10 mouse cellular contexts compared by ENCODE assay signal in the genomic region with DNA sequence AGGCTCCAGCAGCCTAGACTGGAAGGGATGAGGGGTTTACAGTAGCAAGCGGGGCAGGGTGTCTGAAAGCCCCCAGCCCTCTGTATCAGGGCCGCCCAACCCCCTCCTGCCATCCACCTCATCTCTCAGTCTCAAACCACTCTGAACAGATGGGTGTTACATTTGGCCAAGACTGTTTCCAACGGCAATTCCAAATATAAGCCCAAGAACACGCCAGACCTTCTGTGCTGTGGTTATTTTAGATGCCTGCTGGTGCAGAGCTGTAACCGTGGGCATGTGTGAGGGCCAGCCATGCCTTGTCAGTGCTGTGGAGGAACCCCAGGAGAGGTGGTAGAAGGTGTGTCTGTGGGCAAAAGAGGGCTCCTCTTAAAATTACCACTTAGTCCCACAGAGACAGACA.
DNase-seq lines count a peak whose midpoint lies in the region; TF ChIP-seq lines count a peak whose summit lies in the region.
"Had no signal": no experiment of that assay in that cellular context is flagged by ENCODE, and none has a peak within 500 bp of the region (broad histone marks: within the 10 kb centered on the region; RNA-seq: fewer than 3 reads in every experiment).

No protein-coding gene starts in this region.

- peak overlapping the region; percentile 3; the same call in 1 of the 2 replicates for H3K27ac ChIP-seq in gastrocnemius, adult 2 months
- H3K27ac ChIP-seq in layer of hippocampus, adult 2 months, result peak overlapping the region; percentile 79
- H3K27ac ChIP-seq: kidney, postnatal 0 days had no signal

- intact Hi-C loops in gastrocnemius, adult 2 months (cut with DNase I), result no loop called here

- peak; percentile 31 for DNase-seq in gastrocnemius, adult 2 months
- DNase-seq in gastrocnemius, adult 18-20 months (ENCODE audit: low spot score), result no peak
- DNase-seq in cerebellum, postnatal 25 days, result peak; percentile 76 to 80
- peak; percentile 70 to 79 for DNase-seq in layer of hippocampus, adult 2 months (ENCODE audit: low spot score in 2 of 2)
- DNase-seq in right cerebral cortex, adult 18-20 months, result peak; percentile 86
- DNase-seq in adrenal gland, postnatal 10 days, result no peak
- no peak for DNase-seq in gastrocnemius, postnatal 25 days
- no peak for DNase-seq in urinary bladder, adult 2 months (ENCODE audit: low spot score)
- DNase-seq: thymus, adult 2 months had no signal

- TF ChIP-seq CTCF in gastrocnemius, adult 2 months (IDR thresholded peaks at IDR 0.05), result no peak
- no peak for TF ChIP-seq CTCF in layer of hippocampus, adult 2 months (conservative IDR thresholded peaks at IDR 0.05)

- H3K4me3 ChIP-seq in gastrocnemius, adult 2 months, result no peak overlapping the region
- no peak overlapping the region; the same call in 1 of the 2 replicates for H3K4me3 ChIP-seq in layer of hippocampus, adult 2 months

Comparison
In these comparisons a context has a peak if more than half of its experiments do, and no peak if none do; other contexts are left out.
1. DNase-seq: peak in gastrocnemius, adult 2 months (single experiment), cerebellum, postnatal 25 days (2 of 2), layer of hippocampus, adult 2 months (2 of 2) and right cerebral cortex, adult 18-20 months (single experiment); none in gastrocnemius, adult 18-20 months (single experiment), adrenal gland, postnatal 10 days (single experiment), gastrocnemius, postnatal 25 days (single experiment) and urinary bladder, adult 2 months (single experiment).